Mouse (Mus musculus): ENCODE measurements at regions not wholly inside any gene's neighbourhood (a gene's known extent, or its start where the extent isn't known, plus 50 kb on each side); places are given as distances from the start of the nearest gene placed in this dataset.

- no peak for TF ChIP-seq CTCF (IDR thresholded peaks at IDR 0.05; ENCODE audit: low read depth, low read length)
- no peak for TF ChIP-seq TAL1 (conservative IDR thresholded peaks at IDR 0.05; ENCODE audit: low read depth, low read length)
- TF ChIP-seq GATA1 (IDR thresholded peaks at IDR 0.05; ENCODE audit: borderline replicate concordance, low read length): no peak
These were observed 86.0 kb upstream of the S1pr1 start for GRCm38 (mm10) chr3:115800873-115801272.
